Mouse (Mus musculus): ENCODE results near the gene Mrvi1.

- TF ChIP-seq CTCF (IDR thresholded peaks at IDR 0.05; ENCODE audit: control insufficient read depth, insufficient read depth, insufficient replicate concordance, low read depth, low read length) (no peak), POLR2A (IDR thresholded peaks at IDR 0.05; ENCODE audit: control insufficient read depth, low read depth, low read length) (no peak)
Observed at GRCm38 (mm10) chr7:110990356-110991220, 8.3 kb upstream of the Mrvi1 start.
